Mouse (Mus musculus) kidney, postnatal 0 days (tissue): ENCODE results near the gene Dnmt3a. TPM values are rescaled to one million over a fixed set of nuclear protein-coding genes. Genes with fewer than 3 reads are reported as not detected.

ENCODE experiments used
- ATAC-seq: fragments of 200-750 bp; cut with Nextera tagmentation; replicated peaks from 2 replicates; pipeline ENCODE4 v1.8.0; 2017; ENCODE audit warnings: low read depth, moderate number of reproducible peaks, moderate TSS enrichment, moderate library complexity; ENCODE audit not compliant: low FRiP score
- DNase-seq: peaks from one replicate; pipeline ENCODE4 v3.0.0-alpha.2; 2016; ENCODE audit warnings: low spot score
- H3K27ac ChIP-seq: fragments of 300-500 bp; sonication (generic); 2 replicates; pipeline ENCODE4 v1.5.1; 2014; ENCODE audit warnings: mild to moderate bottlenecking
- H3K27me3 ChIP-seq: fragments of 300-500 bp; sonication (generic); 2 replicates; pipeline ENCODE4 v1.6.1; 2014; ENCODE audit warnings: low read length, mixed read lengths; ENCODE audit not compliant: insufficient read depth
- H3K36me3 ChIP-seq: fragments of 300-500 bp; sonication (generic); 2 replicates; pipeline ENCODE4 v1.6.1; 2014; ENCODE audit warnings: low read length, mixed read lengths; ENCODE audit not compliant: insufficient read depth
- H3K4me1 ChIP-seq: fragments of 300-500 bp; sonication (generic); replicated peaks from 2 replicates; pipeline ENCODE4 v1.6.1; 2014; ENCODE audit warnings: antibody characterized with exemption, low read length, mixed read lengths; ENCODE audit not compliant: insufficient read depth
- H3K4me2 ChIP-seq: fragments of 300-500 bp; sonication (generic); 2 replicates; pipeline ENCODE4 v1.6.1; 2014; ENCODE audit warnings: mild to moderate bottlenecking, low read length, moderate library complexity, mixed read lengths
- H3K4me3 ChIP-seq: fragments of 300-500 bp; sonication (generic); replicated peaks from 2 replicates; pipeline ENCODE4 v1.5.1; 2014; ENCODE audit warnings: low read depth, low read length
- H3K9ac ChIP-seq: fragments of 300-500 bp; sonication (generic); 2 replicates; pipeline ENCODE4 v1.6.1; 2014; ENCODE audit warnings: low read depth, low read length
- H3K9me3 ChIP-seq: fragments of 300-500 bp; sonication (generic); replicated peaks from 2 replicates; pipeline ENCODE4 v1.6.1; 2016; ENCODE audit warnings: low read length, inconsistent platforms, mixed read lengths
- CTCF ChIP-seq: IDR thresholded peaks from 2 replicates; pipeline ENCODE4 v1.5.1; 2016; ENCODE audit warnings: antibody characterized with exemption, low read depth, mild to moderate bottlenecking, moderate library complexity
- WGBS: fragments of 180-500 bp; shearing (Covaris S2); extraction: QIAGEN DNeasy Blood & Tissue Kit; methylation state at CpG from one replicate; pipeline ENCODE4 v1.1.7; 2014; 5-methylcytosine and 5-hydroxymethylcytosine counted together
- polyA plus RNA-seq: library from polyadenylated mRNA; unstranded; fragments of >200 nt; fragmentation: Nextera tagmentation; extraction: Ambion mirVana; gene quantifications from 2 replicates; pipeline ENCODE4 v1.2.1, GENCODE M21; 2015

Dnmt3a gene
- polyA plus RNA-seq, 1 experiment from 2014 or later: 96.5 TPM

DNA sequence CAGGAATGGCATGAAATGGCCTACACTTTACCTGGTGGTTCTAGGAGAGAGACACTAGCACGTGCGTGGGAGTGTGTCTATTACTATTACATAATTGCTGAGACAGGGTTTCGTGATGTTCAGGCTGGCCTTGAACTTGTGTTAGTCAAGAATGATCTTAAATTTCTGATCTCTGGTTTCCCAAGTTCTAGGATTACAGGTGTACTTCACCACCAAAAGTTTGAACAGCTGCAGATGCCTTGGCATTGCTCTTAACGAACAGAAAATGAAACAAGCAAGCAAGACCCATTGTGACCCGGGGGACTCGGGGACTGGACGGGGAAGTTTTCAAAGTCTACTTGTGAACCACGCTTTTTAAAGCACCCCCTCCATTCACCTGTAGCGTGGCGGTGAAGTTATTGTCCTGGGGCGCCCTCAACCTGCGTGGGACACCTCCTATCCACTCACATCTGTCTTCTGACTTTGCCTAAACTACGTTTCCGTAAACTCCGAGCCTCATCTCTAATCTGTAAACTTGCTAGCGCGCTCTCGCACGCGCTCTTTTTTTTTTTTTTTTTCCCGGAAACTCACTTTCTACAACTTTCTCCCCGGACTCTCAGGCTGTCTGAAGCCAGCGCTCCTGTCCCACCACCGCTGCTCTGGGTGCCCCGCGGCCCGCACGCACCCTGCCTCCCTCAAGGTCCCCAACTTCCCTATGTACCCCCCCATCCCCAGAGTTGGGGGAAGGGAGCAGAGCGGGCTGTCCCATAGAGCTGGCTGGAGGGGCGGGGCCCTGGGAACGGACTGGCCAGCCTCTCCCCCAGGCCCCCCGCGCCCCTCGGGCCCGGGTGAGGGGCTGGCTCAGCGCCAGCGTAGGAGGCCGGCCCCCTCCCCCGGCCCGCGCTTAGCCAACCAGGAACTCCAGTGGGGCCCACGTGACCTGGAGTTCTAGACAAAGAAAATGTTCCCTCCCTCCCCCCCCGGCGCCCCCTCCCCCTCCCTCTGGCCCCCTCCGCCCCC is 85.2 kb downstream of the Dnmt3a start:
- H3K9ac ChIP-seq: peak overlapping the region; percentile 67; the same call in 1 of the 2 replicates
- DNase-seq (peak; percentile 80), ATAC-seq (peak; percentile 63)
- H3K27ac ChIP-seq: peak overlapping the region; percentile 84
- TF ChIP-seq CTCF: no peak
- H3K4me2 ChIP-seq: peak overlapping the region; percentile 87
- H3K9me3 ChIP-seq: no peaks in the 10 kb centered on the region
- H3K36me3 ChIP-seq: peaks cover 17% of the 10 kb centered on the region; the same call in 1 of the 2 replicates
- H3K27me3 ChIP-seq: no peaks in the 10 kb centered on the region
- 6% methylated on average over 37 of the region's 45 CpGs for WGBS
- H3K4me3 ChIP-seq: peak overlapping the region; percentile 52
- H3K4me1 ChIP-seq: peaks cover 50% of the 10 kb centered on the region

- peak overlapping the region; percentile 67; the same call in 1 of the 2 replicates for H3K9ac ChIP-seq
- peak overlapping the region; percentile 84 for H3K27ac ChIP-seq
- TF ChIP-seq CTCF: no peak
- peak overlapping the region; percentile 52 for H3K4me3 ChIP-seq
- H3K4me2 ChIP-seq: peak overlapping the region; percentile 87
- WGBS: 2% methylated on average over 18 of the region's 18 CpGs
- peak; percentile 50 for ATAC-seq
- peaks cover 25% of the 10 kb centered on the region for H3K36me3 ChIP-seq
- no peaks in the 10 kb centered on the region for H3K9me3 ChIP-seq
- peak; percentile 39 for DNase-seq
- peaks cover 47% of the 10 kb centered on the region for H3K4me1 ChIP-seq
- no peaks in the 10 kb centered on the region for H3K27me3 ChIP-seq
Measured at GRCm38 (mm10) chr12:3891779-3892239, 86.0 kb downstream of the Dnmt3a start.

DNA sequence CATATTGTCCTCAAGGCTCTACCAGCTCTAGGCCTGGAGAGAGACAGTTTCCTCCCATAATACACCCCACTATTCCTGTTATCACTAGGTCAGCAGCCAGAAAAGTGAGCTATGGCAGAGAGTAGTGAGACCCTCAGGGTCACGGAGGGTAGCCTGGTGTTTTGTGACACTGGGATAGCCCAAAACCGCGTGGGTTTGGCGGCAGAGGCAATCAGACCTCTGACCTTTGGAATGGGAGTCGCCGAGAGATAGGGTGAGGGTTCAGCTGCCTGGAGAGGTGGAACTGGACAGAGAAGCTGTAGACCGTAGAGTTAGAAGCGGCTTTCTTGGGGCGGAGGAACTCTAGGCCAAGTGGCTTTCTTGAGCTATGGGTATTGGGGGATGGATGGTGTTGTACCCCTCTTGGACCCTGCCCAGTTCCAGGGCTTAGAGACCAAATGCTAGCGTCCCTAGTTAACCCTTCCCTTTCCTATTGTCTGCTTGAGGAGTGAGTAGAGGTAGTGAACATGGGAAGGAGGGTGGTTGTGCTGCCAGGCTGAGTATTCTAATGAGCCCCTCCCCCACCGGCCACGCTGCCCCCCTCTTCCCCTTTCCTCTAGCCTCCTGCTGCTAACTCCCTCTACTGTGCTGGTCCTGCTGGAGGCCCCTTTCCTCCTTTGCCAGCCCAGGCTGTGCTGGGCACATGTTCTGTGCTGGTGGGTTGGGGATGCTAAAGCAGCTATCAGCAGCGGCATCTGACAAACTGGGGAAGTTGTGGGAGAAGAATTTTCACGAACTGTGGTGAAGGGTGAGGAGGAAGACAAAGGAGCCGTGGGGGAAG is 86.6 kb downstream of the Dnmt3a start:
- Histone ChIP-seq H3K36me3 (peaks cover 31% of the 10 kb centered on the region), H3K4me3 (peak overlapping the region; percentile 52), H3K27me3 (no peaks in the 10 kb centered on the region), H3K9ac (peak overlapping the region; percentile 67; the same call in 1 of the 2 replicates), H3K9me3 (no peaks in the 10 kb centered on the region), H3K4me1 (peaks cover 41% of the 10 kb centered on the region), H3K27ac (peak overlapping the region; percentile 84), H3K4me2 (peak overlapping the region; percentile 87)
- TF ChIP-seq CTCF: no peak
- 13% methylated on average over 15 of the region's 15 CpGs for WGBS
- ATAC-seq: 0 out of 2 replicates have a peak, but pooled peaks have one; percentile 11
- peak; percentile 35 for DNase-seq

- Histone ChIP-seq H3K27ac (no peak overlapping the region), H3K27me3 (no peaks in the 10 kb centered on the region), H3K4me1 (peaks cover 32% of the 10 kb centered on the region), H3K9me3 (no peaks in the 10 kb centered on the region), H3K36me3 (peaks cover 38% of the 10 kb centered on the region), H3K9ac (no peak overlapping the region), H3K4me2 (no peak overlapping the region; the same call in 1 of the 2 replicates), H3K4me3 (no peak overlapping the region)
- 42% methylated on average over 6 of the region's 6 CpGs for WGBS
- DNase-seq (no peak), ATAC-seq (no peak)
- no peak for TF ChIP-seq CTCF
Measured at GRCm38 (mm10) chr12:3893335-3893734, 87.5 kb downstream of the Dnmt3a start.

DNA sequence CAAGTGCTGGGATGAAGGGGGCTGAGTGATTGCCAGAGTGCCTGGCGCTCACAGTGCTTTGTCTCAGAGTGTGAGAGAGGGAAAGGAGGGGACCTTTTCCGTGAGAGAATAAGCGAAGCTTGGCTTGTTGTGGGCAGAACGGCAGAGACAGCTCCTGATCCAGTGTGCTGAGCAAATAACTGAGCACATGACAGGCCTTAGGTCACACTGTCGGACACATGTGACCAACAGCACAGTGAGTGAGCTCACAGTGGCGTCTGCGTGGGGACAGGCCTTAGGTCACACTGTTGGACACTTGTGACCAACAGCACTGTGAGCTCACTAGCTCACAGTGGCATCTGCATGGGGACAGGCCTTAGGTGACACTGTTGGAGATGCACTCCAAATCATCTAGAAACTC is 88.7 kb downstream of the Dnmt3a start:
- no peak overlapping the region for H3K4me3 ChIP-seq
- ATAC-seq (no peak), DNase-seq (no peak)
- peaks cover 44% of the 10 kb centered on the region for H3K36me3 ChIP-seq
- TF ChIP-seq CTCF: no peak
- no peaks in the 10 kb centered on the region for H3K27me3 ChIP-seq
- no peak overlapping the region for H3K4me2 ChIP-seq
- WGBS: 69% methylated on average over 7 of the region's 7 CpGs
- no peak overlapping the region for H3K9ac ChIP-seq
- no peak overlapping the region for H3K27ac ChIP-seq
- no peaks in the 10 kb centered on the region for H3K9me3 ChIP-seq
- peaks cover 25% of the 10 kb centered on the region for H3K4me1 ChIP-seq

DNA sequence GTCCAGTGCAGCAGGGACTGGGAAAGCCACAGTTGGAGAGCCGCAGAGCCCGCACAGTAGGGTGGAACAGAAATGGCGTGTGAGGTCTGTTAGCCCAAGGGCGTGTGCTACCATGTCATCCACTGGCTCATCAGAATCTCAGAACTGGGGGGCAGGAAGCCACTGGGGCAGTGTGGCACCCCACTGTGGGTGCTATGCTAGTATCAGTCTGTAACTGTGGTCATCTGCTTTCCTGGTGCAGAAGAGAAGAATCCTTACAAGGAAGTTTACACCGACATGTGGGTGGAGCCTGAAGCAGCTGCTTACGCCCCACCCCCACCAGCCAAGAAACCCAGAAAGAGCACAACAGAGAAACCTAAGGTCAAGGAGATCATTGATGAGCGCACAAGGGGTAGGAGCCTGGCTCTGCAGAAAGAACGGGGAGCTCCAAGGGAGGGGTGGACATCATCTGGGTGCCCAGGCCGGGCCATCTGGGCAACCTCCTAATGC is 91.3 kb downstream of the Dnmt3a start:
- H3K4me3 ChIP-seq: no peak overlapping the region
- peaks cover 64% of the 10 kb centered on the region for H3K36me3 ChIP-seq
- H3K27me3 ChIP-seq: no peaks in the 10 kb centered on the region
- H3K27ac ChIP-seq: no peak overlapping the region
- WGBS: 93% methylated on average over 9 of the region's 9 CpGs
- H3K9ac ChIP-seq: no peak overlapping the region
- no peaks in the 10 kb centered on the region for H3K9me3 ChIP-seq
- DNase-seq (no peak), ATAC-seq (no peak)
- peaks cover 12% of the 10 kb centered on the region for H3K4me1 ChIP-seq
- H3K4me2 ChIP-seq: no peak overlapping the region
- no peak for TF ChIP-seq CTCF
